Mouse (Mus musculus): ENCODE data around the gene Car3.

- TF ChIP-seq EP300 (IDR thresholded peaks at IDR 0.05; ENCODE audit: low read depth), result no peak
- TF ChIP-seq CTCF (IDR thresholded peaks at IDR 0.05; ENCODE audit: low read depth), result peak; percentile 56
Observed at GRCm38 (mm10) chr3:14871386-14871785, 8.1 kb downstream of the Car3 start.

All from liver, postnatal 0 days (tissue).